9 mouse cellular contexts compared by ENCODE assay signal in genomic region chr10:95680153-95681057, GRCm38 (mm10). TPM values are rescaled to one million over a fixed set of nuclear protein-coding genes. Genes with fewer than 3 reads are reported as not detected.
A peak's percentile ranks its signal among the peaks of the same experiment; 100 is the strongest.
DNase-seq lines count a peak whose midpoint lies in the region; ATAC-seq and TF ChIP-seq lines count a peak whose summit lies in the region.
"Had no signal": no experiment of that assay in that cellular context is flagged by ENCODE, and none has a peak within 500 bp of the region (broad histone marks: within the 10 kb centered on the region; RNA-seq: fewer than 3 reads in every experiment).

No protein-coding gene starts in this region.

- WGBS in heart, embryonic 11.5 days (ENCODE audit: insufficient replicate concordance) = 61% methylated on average over 28 of the region's 28 CpGs
- WGBS in lung, postnatal 0 days = 46% methylated on average over 28 of the region's 28 CpGs

- peak overlapping the region; percentile 43 for H3K4me3 ChIP-seq in erythroblast, embryonic 14.5 days (replicated peaks)
- H3K4me3 ChIP-seq in cortical plate, adult 2 months (ENCODE audit: insufficient read depth, low read length) = no peak overlapping the region
- peak overlapping the region; percentile 30 for H3K4me3 ChIP-seq in heart, embryonic 11.5 days (ENCODE audit: low read depth, low read length)
- H3K4me3 ChIP-seq in lung, postnatal 0 days (ENCODE audit: low read depth, low read length) = no peak overlapping the region

- H3K4me2 ChIP-seq in heart, embryonic 11.5 days = peak overlapping the region; percentile 55
- H3K4me2 ChIP-seq in lung, postnatal 0 days (replicated peaks; ENCODE audit: low read depth, low read length) = peak overlapping the region; percentile 25

- H3K27ac ChIP-seq in cortical plate, adult 2 months (ENCODE audit: insufficient read depth, low read length) = 0 out of 2 replicates have a peak overlapping the region, but pooled peaks have one; percentile 6
- H3K27ac ChIP-seq in heart, embryonic 11.5 days (ENCODE audit: low read depth, low read length) = no peak overlapping the region
- H3K27ac ChIP-seq in lung, postnatal 0 days (ENCODE audit: low read length) = peak overlapping the region; percentile 54; the same call in 1 of the 2 replicates

- no peak for ATAC-seq in erythroblast, adult 5-6 weeks (replicated peaks; ENCODE audit: low FRiP score, poor library complexity, severe bottlenecking)
- no peak for ATAC-seq in heart, embryonic 11.5 days (replicated peaks; ENCODE audit: insufficient number of reproducible peaks, low FRiP score, low TSS enrichment)
- peak; percentile 69 for ATAC-seq in lung, postnatal 0 days
- no peak for ATAC-seq in megakaryocyte-erythroid progenitor cell, adult 5-6 weeks (replicated peaks; ENCODE audit: low FRiP score, low TSS enrichment, poor library complexity, severe bottlenecking)

- TF ChIP-seq EP300 in lung, postnatal 0 days (IDR thresholded peaks at IDR 0.05) = 0 out of 2 replicates have a peak, but pooled peaks have one; percentile 29

- no peak for TF ChIP-seq CTCF in cortical plate, adult 2 months (IDR thresholded peaks at IDR 0.05; ENCODE audit: extremely low read depth, insufficient read depth, low read length)
- TF ChIP-seq CTCF in lung, postnatal 0 days (IDR thresholded peaks at IDR 0.05) = no peak

- H3K9me3 ChIP-seq in erythroblast, embryonic 14.5 days (ENCODE audit: control insufficient read depth, low read length) = no peaks in the 10 kb centered on the region; the same call in 1 of the 2 replicates
- no peaks in the 10 kb centered on the region for H3K9me3 ChIP-seq in heart, embryonic 11.5 days (replicated peaks; ENCODE audit: control insufficient read depth, low read length)
- H3K9me3 ChIP-seq in lung, postnatal 0 days (ENCODE audit: low read length) = no peaks in the 10 kb centered on the region

- no peak for TF ChIP-seq POLR2A in cortical plate, adult 2 months (IDR thresholded peaks at IDR 0.05; ENCODE audit: extremely low read depth, insufficient read depth, low read length)

- H3K4me1 ChIP-seq in erythroblast, embryonic 14.5 days (ENCODE audit: control insufficient read depth) = peaks cover 21% of the 10 kb centered on the region
- H3K4me1 ChIP-seq in cortical plate, adult 2 months (ENCODE audit: control insufficient read depth, insufficient read depth, low read length) = peaks cover 2% of the 10 kb centered on the region; the same call in 1 of the 2 replicates
- H3K4me1 ChIP-seq in heart, embryonic 11.5 days (ENCODE audit: control insufficient read depth, insufficient read depth, low read length) = peaks cover 22% of the 10 kb centered on the region
- H3K4me1 ChIP-seq in lung, postnatal 0 days (ENCODE audit: insufficient read depth, low read depth, low read length) = peaks cover 5% of the 10 kb centered on the region; the same call in 1 of the 2 replicates

- no peaks in the 10 kb centered on the region for H3K36me3 ChIP-seq in erythroblast, embryonic 14.5 days (ENCODE audit: control insufficient read depth)
- H3K36me3 ChIP-seq in heart, embryonic 11.5 days (ENCODE audit: control insufficient read depth, insufficient read depth, low read length) = no peaks in the 10 kb centered on the region
- no peaks in the 10 kb centered on the region for H3K36me3 ChIP-seq in lung, postnatal 0 days (ENCODE audit: insufficient read depth, low read length)

- peaks cover 27% of the 10 kb centered on the region for H3K27me3 ChIP-seq in erythroblast, embryonic 14.5 days (ENCODE audit: control insufficient read depth)
- no peaks in the 10 kb centered on the region for H3K27me3 ChIP-seq in heart, embryonic 11.5 days (ENCODE audit: control insufficient read depth, insufficient read depth, low read length)
- no peaks in the 10 kb centered on the region for H3K27me3 ChIP-seq in lung, postnatal 0 days (replicated peaks; ENCODE audit: insufficient read depth, low read length)

- peak; percentile 69 to 77 for DNase-seq in kidney, adult 8-10 months
- peak; percentile 72 for DNase-seq in lung, postnatal 0 days (ENCODE audit: low spot score)
- DNase-seq in c-Kit-positive CD71-positive TER-119-positive erythroid progenitor cells, embryonic 14.5 days (ENCODE audit: low spot score) = no peak

- peak overlapping the region; percentile 61 for H3K9ac ChIP-seq in heart, embryonic 11.5 days (ENCODE audit: low read depth, low read length)
- H3K9ac ChIP-seq in lung, postnatal 0 days (replicated peaks; ENCODE audit: low read depth) = no peak overlapping the region

RNA-seq across cellular contexts. Expression of gene Anapc15-ps, which starts 7.2 kb away (rescaled TPM):
- polyA plus RNA-seq in erythroblast, embryonic 14.5 days (2012) = not detected in 2 replicates
- total RNA-seq in erythroblast, adult 5-6 weeks (2015; ENCODE audit: low replicate concordance) = not detected in 2 replicates
- not detected in 2 replicates for total RNA-seq in erythroblast, adult 5-6 weeks (2017; ENCODE audit: low replicate concordance)
- 0.42 TPM in 1 of 2 replicates, not detected in the other for polyA plus RNA-seq in cortical plate, adult 2 months (2012; rRNA removed)
- not detected in 2 replicates for polyA plus RNA-seq in heart, embryonic 11.5 days (2014; fragmentation: Nextera tagmentation; extraction: Ambion mirVana)
- not detected in 2 replicates for polyA plus RNA-seq in lung, postnatal 0 days (2015; fragmentation: Nextera tagmentation; extraction: Ambion mirVana)
- not detected in 2 replicates for total RNA-seq in megakaryocyte-erythroid progenitor cell, adult 5-6 weeks (2014; fragmentation: Nextera tagmentation)
- total RNA-seq in megakaryocyte-erythroid progenitor cell, adult 5-6 weeks (2017) = 0.56 and 1.1 TPM in 2 replicates
- total RNA-seq: gastrocnemius, postnatal 36 days had no signal

Comparison
In these comparisons a context has a peak if more than half of its experiments do, and no peak if none do; other contexts are left out.
1. H3K4me3 ChIP-seq: peak in erythroblast, embryonic 14.5 days (single experiment) and heart, embryonic 11.5 days (single experiment); none in cortical plate, adult 2 months (single experiment) and lung, postnatal 0 days (single experiment).